Mouse (Mus musculus) C2C12 (cell line): ENCODE data around the gene Prima1. TPM values are rescaled to one million over a fixed set of nuclear protein-coding genes. Genes with fewer than 3 reads are reported as not detected.

Experiments
- H3K27me3 ChIP-seq: one replicate; pipeline ENCODE4 v1.6.1; 2011; ENCODE audit not compliant: control insufficient read depth, insufficient read depth, insufficient read length
- H3K36me3 ChIP-seq: one replicate; pipeline ENCODE4 v1.6.1; 2011; ENCODE audit not compliant: control insufficient read depth, insufficient read depth
- H3K4me3 ChIP-seq: one replicate; pipeline ENCODE4 v1.5.1; 2011; ENCODE audit warnings: mild to moderate bottlenecking, control low read depth; ENCODE audit not compliant: poor library complexity, insufficient read depth, severe bottlenecking
- H3K79me2 ChIP-seq: one replicate; pipeline ENCODE4 v1.6.1; 2011; ENCODE audit not compliant: control insufficient read depth, insufficient read depth
- H3K79me3 ChIP-seq: one replicate; pipeline ENCODE4 v1.6.1; 2011; ENCODE audit warnings: low read depth, control low read depth
- H3ac ChIP-seq: one replicate; pipeline ENCODE3; 2011; ENCODE audit warnings: low read depth; ENCODE audit not compliant: control insufficient read depth, insufficient read length
- CEBPB ChIP-seq: IDR thresholded peaks from one replicate; pipeline ENCODE4 v1.6.1; 2011; ENCODE audit warnings: low read depth, mild to moderate bottlenecking, control low read depth, moderate library complexity
- CTCF ChIP-seq: IDR thresholded peaks from one replicate; pipeline ENCODE4 v1.5.1; 2011; ENCODE audit not compliant: control insufficient read depth, insufficient read depth, insufficient read length
- FOSL1 ChIP-seq: IDR thresholded peaks from one replicate; pipeline ENCODE4 v1.8.0; 2011; ENCODE audit warnings: mild to moderate bottlenecking, low read length; ENCODE audit not compliant: poor library complexity, insufficient read depth, severe bottlenecking
- MAX ChIP-seq: IDR thresholded peaks from one replicate; pipeline ENCODE4 v1.6.1; 2011; ENCODE audit warnings: mild to moderate bottlenecking, control low read depth
- MYOD1 ChIP-seq: IDR thresholded peaks from one replicate; pipeline ENCODE4 v1.6.1; 2011; ENCODE audit warnings: low read depth; ENCODE audit not compliant: control insufficient read depth, insufficient read length
- MYOG ChIP-seq: IDR thresholded peaks from one replicate; pipeline ENCODE4 v1.6.1; 2011; ENCODE audit not compliant: control insufficient read depth, insufficient read length; ENCODE audit errors: extremely low read depth
- USF1 ChIP-seq: IDR thresholded peaks from one replicate; pipeline ENCODE4 v1.6.1; 2011; ENCODE audit warnings: low read depth, mild to moderate bottlenecking, control low read depth, moderate library complexity
- polyA plus RNA-seq: library from polyadenylated mRNA; unstranded; fragments of >200 nt; fragmentation: generic; extraction: Trizol; gene quantifications from one replicate; pipeline ENCODE4 v1.2.1, GENCODE M21; 2012; ENCODE audit warnings: missing spikeins

Prima1 gene
- polyA plus RNA-seq, 1 experiment: not detected

DNA sequence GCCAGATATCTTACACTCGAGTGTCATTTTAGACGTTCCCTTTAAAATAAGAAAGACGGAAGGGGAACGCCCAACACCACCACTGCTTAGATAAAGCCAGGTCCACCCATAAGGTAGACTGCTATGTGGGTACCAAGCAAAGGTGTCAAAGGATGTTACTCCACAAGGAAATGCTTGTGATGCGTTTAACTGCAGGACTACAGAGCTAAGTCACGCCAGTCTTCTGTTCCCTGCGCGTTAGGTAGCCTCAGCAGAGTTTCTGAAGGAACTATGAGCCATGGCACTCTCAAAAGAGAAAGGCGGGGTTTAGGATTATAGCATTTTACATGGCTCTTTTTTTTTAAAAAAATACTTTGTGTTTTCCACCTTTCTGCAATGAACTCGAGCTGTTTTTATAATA is 78.4 kb downstream of the Prima1 start:
- H3K27me3 ChIP-seq: no peaks in the 10 kb centered on the region
- TF ChIP-seq USF1 (no peak), MYOD1 (no peak), CEBPB (no peak), MAX (no peak), FOSL1 (no peak), MYOG (no peak), CTCF (no peak)
- H3ac ChIP-seq: no peak overlapping the region
- no peaks in the 10 kb centered on the region for H3K79me2 ChIP-seq
- H3K36me3 ChIP-seq: no peaks in the 10 kb centered on the region
- H3K4me3 ChIP-seq: no peak overlapping the region
- H3K79me3 ChIP-seq: no peaks in the 10 kb centered on the region

DNA sequence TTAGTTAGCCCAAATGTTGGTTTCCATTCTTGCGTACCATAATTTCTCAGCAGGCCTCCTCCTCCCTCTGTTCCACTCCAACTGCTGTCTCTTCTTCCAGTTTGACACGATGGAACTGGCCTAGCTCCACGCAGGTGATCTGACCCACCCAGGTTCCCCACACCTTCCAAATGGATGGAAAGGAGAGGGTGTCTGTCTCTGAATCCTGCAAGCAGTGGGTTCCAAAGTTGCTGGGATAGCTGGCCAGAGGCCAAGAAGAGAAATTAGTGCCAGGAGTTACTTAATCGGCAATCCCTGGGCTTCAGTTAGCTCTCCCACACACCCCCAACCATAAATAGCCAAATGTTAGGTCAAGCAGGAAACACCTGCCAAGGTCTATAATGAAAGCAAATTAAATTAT is 81.2 kb downstream of the Prima1 start:
- no peak overlapping the region for H3K4me3 ChIP-seq
- no peaks in the 10 kb centered on the region for H3K79me3 ChIP-seq
- no peaks in the 10 kb centered on the region for H3K36me3 ChIP-seq
- TF ChIP-seq FOSL1 (no peak), MYOG (no peak), CTCF (no peak), MAX (no peak), CEBPB (no peak), USF1 (no peak), MYOD1 (no peak)
- H3K79me2 ChIP-seq: no peaks in the 10 kb centered on the region
- H3ac ChIP-seq: no peak overlapping the region
- H3K27me3 ChIP-seq: no peaks in the 10 kb centered on the region

DNA sequence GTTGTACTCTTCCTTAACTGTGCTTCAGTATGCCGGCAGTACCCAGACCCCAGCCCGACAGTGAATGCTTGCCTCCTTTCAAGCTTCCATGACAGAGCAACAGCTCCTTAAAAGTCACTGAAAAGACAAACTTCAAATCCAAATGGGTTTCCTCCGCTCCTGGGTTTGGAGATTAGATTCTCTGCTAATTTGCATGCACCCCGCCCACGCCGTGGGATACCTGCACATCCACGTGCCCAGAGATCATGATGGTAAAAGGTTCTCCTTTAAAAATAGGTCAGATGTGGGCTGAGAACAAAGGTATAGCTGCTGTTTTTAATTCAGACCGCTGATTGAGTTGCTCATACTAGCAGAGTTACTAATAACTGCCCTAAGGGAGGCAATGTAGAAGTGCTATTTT is 82.9 kb downstream of the Prima1 start:
- Histone ChIP-seq H3K79me3 (no peaks in the 10 kb centered on the region), H3K79me2 (no peaks in the 10 kb centered on the region)
- TF ChIP-seq MYOD1 (no peak), CTCF (no peak), MAX (no peak), FOSL1 (no peak), CEBPB (no peak), USF1 (no peak), MYOG (no peak)

DNA sequence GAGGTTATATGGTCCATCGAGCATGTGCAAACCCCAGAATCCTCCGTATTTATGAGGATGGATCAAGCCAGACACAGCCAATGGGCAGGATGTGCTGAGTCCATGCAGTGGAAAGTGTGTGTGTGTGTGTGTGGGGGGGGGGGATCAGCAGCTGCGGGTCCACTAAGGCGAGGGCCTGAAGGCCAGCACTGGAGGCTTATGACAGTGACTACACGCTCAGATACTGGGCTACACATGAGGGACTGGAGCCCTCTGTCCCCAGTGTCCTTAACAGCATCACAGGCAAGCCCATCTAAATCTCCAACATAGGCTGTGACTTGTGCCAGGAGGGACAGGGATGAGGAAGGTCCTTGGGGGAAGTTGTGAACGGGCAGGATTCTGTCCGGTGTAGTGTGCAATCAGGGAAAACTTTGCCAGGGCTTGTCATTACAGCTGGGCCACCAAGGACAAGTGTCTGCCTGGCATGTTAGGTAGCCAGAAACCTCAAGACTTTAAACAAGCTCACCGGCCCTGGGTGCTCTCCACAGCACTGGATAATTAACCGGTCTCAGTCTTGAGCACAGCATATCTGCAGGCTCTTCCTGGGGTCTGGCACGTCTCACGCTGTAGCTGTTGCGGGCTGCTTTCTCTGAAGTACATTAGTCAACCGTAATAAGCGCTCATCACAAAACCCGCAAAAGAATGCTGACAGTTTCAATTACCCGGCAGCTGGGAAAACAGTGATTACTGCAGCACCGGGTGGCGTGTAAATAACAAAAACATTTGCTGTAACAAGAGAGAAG is 84.6 kb downstream of the Prima1 start:
- no peaks in the 10 kb centered on the region for H3K79me2 ChIP-seq
- H3ac ChIP-seq: no peak overlapping the region
- no peak overlapping the region for H3K4me3 ChIP-seq
- no peaks in the 10 kb centered on the region for H3K79me3 ChIP-seq
- no peaks in the 10 kb centered on the region for H3K36me3 ChIP-seq
- no peak for TF ChIP-seq CEBPB
- TF ChIP-seq MYOD1: peak; percentile 44
- no peak for TF ChIP-seq CTCF
- no peaks in the 10 kb centered on the region for H3K27me3 ChIP-seq

More for the DNA sequence above, 82.9 kb downstream of the Prima1 start:
- no peak overlapping the region for H3ac ChIP-seq
- no peak overlapping the region for H3K4me3 ChIP-seq
- no peaks in the 10 kb centered on the region for H3K36me3 ChIP-seq
- no peaks in the 10 kb centered on the region for H3K27me3 ChIP-seq

DNA sequence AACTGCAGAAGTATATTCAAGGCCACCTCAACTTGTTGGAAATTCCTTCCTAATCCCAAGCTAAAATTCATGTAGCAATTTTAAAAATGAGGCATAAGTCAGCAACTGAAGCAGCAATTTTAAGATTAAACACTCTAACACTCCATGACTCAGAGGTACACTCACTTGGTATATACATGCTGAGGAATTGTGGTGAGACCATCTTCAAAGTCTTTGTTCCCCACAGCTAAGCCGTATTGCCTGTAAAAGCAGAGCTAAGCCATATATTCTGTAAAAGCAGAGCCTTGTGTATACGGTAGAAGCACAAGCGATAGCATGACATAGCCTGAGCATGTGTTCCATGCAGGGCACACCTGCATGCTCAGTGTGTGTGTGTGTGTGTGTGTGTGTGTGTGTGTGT is 86.5 kb downstream of the Prima1 start:
- Histone ChIP-seq H3K27me3 (no peaks in the 10 kb centered on the region), H3K79me2 (no peaks in the 10 kb centered on the region), H3ac (no peak overlapping the region), H3K4me3 (no peak overlapping the region), H3K79me3 (no peaks in the 10 kb centered on the region), H3K36me3 (no peaks in the 10 kb centered on the region)
- TF ChIP-seq FOSL1 (no peak), USF1 (no peak), MAX (no peak)

DNA sequence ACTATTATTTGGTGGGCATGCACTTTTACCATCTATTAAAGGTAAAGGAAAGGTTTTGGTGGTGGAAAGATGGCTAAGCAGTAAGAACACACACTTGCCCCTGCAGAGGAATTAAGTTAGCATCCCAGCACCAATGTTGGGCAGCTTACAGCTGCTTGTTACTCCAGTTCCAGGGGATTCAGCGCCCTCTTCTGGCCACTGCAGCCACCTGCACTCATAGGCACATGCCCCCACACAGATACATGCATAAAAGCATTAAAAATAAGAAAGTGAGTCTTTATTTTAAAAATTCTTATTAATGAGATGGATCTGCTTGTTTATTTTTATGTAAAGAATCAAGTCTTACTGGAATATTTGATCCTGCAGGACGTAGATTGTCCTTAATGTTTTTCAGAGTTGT is 87.0 kb downstream of the Prima1 start:
- H3K79me3 ChIP-seq: no peaks in the 10 kb centered on the region
- no peaks in the 10 kb centered on the region for H3K27me3 ChIP-seq
- no peaks in the 10 kb centered on the region for H3K36me3 ChIP-seq
- TF ChIP-seq FOSL1 (no peak), MYOD1 (no peak), CEBPB (no peak), MYOG (no peak), MAX (no peak), CTCF (no peak), USF1 (no peak)
- H3K4me3 ChIP-seq: no peak overlapping the region
- no peak overlapping the region for H3ac ChIP-seq
- H3K79me2 ChIP-seq: no peaks in the 10 kb centered on the region
